Mouse (Mus musculus) C2C12 (cell line): ENCODE data around the gene Gdf2.

Experiments
- CTCF ChIP-seq: IDR thresholded peaks from one replicate; pipeline ENCODE4 v1.5.1; 2011; ENCODE audit not compliant: control insufficient read depth, insufficient read depth, insufficient read length
- MAX ChIP-seq: IDR thresholded peaks from one replicate; pipeline ENCODE4 v1.6.1; 2011; ENCODE audit warnings: mild to moderate bottlenecking, control low read depth
- MYOD1 ChIP-seq: IDR thresholded peaks from one replicate; pipeline ENCODE4 v1.6.1; 2011; ENCODE audit warnings: low read depth; ENCODE audit not compliant: control insufficient read depth, insufficient read length
- USF1 ChIP-seq: IDR thresholded peaks from one replicate; pipeline ENCODE4 v1.6.1; 2011; ENCODE audit warnings: low read depth, mild to moderate bottlenecking, control low read depth, moderate library complexity

- TF ChIP-seq CTCF (no peak), MAX (no peak), MYOD1 (no peak), USF1 (no peak)
These were observed 36.9 kb downstream of the Gdf2 start for GRCm38 (mm10) chr14:33977748-33978147.
